Mouse (Mus musculus) left cerebral cortex, adult 2 months (tissue): Measurements from ENCODE around the gene Cd19. TPM values are rescaled to one million over a fixed set of nuclear protein-coding genes. Genes with fewer than 3 reads are reported as not detected.

Experiments used
- DNase-seq, 2 experiments: peaks; one replicate each; pipeline ENCODE4 v3.0.0; 2021 to 2022; ENCODE audit warnings: low spot score in 2 of 2, mixed read lengths in 1 of 2; ENCODE audit errors: extremely low spot score in 1 of 2
- H3K27ac ChIP-seq: fragments of 200-600 bp; 2 replicates; pipeline ENCODE4 v1.8.1; 2022
- H3K4me3 ChIP-seq: fragments of 200-600 bp; 2 replicates; pipeline ENCODE4 v1.8.1; 2022
- CTCF ChIP-seq: fragments of 200-600 bp; IDR thresholded peaks from 2 replicates; pipeline ENCODE4 v1.8.1; 2022; ENCODE audit warnings: antibody characterized with exemption, mild to moderate bottlenecking, moderate library complexity
- intact Hi-C: fragments of 180-260 bp; cut with DNase I; formaldehyde crosslinking; loops from one replicate; pipeline ENCODE4 v1.15.1; 2025
- long read RNA-seq, 2 experiments: library from polyadenylated mRNA; stranded (forward); transcript quantifications; one replicate each; pipeline ENCODE4 v2.0.0; 2021; ENCODE audit warnings: borderline mapping rate in 2 of 2
- total RNA-seq, 2 experiments: library from RNA; stranded (reverse); gene quantifications; 2 replicates each; pipeline ENCODE4 v1.2.3; 2021

Cd19 gene
- not detected for total RNA-seq
- long read RNA-seq, experiment 1, partial matches to known transcripts: 0 of 1 reads
- long read RNA-seq, experiment 1, other reads (novel, unspliced or antisense): 1 of 1 reads
- long read RNA-seq, experiment 2: 0 reads

DNA sequence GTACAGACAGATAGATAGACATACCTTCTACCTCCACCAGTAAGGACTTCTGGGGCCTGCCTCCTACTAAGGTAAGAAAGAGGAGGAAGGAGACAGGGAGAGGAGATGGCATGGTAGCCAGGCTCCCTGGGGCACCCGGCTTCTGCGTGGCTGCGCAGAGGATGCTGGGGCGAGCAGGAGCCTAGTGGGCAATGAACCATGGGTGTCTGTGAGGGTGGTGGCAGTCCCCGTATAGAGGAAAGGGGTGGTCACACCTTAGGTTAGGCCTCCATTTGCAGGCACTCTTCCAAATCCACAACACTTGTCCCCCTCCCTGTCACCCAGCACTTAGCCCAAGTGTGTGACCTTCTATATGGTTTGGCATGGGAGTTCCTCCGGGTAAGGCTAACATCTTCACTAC, at the start of gene Cd19:
Cd19 (minus strand) TSS at position 165 of the 400 bp plus-strand sequence.
- DNase-seq: no peak
- intact Hi-C loops: no loop called here
- Histone ChIP-seq H3K4me3 (no peak within 1 kb of the TSS), H3K27ac (no peak within 1 kb of the TSS)
- no peak for TF ChIP-seq CTCF

GRCm38 (mm10) chr7:126464121-126464520, 49.4 kb upstream of the Cd19 start:
- H3K27ac ChIP-seq: no peak overlapping the region

GRCm38 (mm10) chr7:126463547-126463946, 48.9 kb upstream of the Cd19 start:
- intact Hi-C loops: no loop called here
- no peak overlapping the region for H3K27ac ChIP-seq
- no peak for TF ChIP-seq CTCF
- no peak overlapping the region for H3K4me3 ChIP-seq
- DNase-seq: no peak

More at GRCm38 (mm10) chr7:126464121-126464520, 49.4 kb upstream of the Cd19 start:
- intact Hi-C loops: no loop called here
- DNase-seq: no peak
- no peak overlapping the region for H3K4me3 ChIP-seq
- no peak for TF ChIP-seq CTCF

GRCm38 (mm10) chr7:126463004-126463403, 48.3 kb upstream of the Cd19 start, which contains the start of gene Atp2a1:
Atp2a1 (minus strand) TSS chr7:126463108.
- TF ChIP-seq CTCF: no peak
- intact Hi-C loops: no loop called here
- Histone ChIP-seq H3K27ac (no peak within 1 kb of the TSS), H3K4me3 (no peak within 1 kb of the TSS)
- no peak for DNase-seq

DNA sequence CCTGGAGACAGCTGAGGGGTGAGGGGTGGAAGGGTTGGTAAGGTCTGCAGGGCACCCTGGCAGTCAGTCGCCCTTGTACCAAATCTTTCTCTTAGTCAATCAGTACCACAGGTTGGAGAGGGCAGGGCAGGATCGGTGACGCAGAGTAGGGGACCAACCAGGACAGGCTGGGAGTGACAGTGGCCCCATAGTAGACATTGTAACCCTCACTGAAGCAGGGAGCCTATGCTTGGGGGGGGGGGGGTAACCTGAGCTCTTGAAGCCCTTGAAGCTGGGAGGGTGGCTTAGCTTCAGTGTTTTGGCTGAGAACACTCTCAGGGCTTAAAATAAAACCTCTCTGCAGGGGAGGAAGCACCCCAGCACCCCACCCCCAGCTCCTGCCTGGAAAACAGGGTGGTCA, 46.9 kb upstream of the Cd19 start:
- H3K4me3 ChIP-seq: no peak overlapping the region
- no peak for TF ChIP-seq CTCF
- DNase-seq: no peak
- intact Hi-C loops: no loop called here
- no peak overlapping the region for H3K27ac ChIP-seq

- no peak for TF ChIP-seq CTCF
Observed at GRCm38 (mm10) chr7:126460623-126461399, 46.1 kb upstream of the Cd19 start.

GRCm38 (mm10) chr7:126458844-126459618, 44.3 kb upstream of the Cd19 start:
- TF ChIP-seq CTCF: no peak
- DNase-seq: no peak
- Histone ChIP-seq H3K27ac (no peak overlapping the region), H3K4me3 (no peak overlapping the region)
- intact Hi-C loops: loop anchor here (5.0 kb wide), 1 partner anchor 127 kb away; no protein-coding TSS in a partner anchor

More at GRCm38 (mm10) chr7:126460623-126461399, 46.1 kb upstream of the Cd19 start:
- Histone ChIP-seq H3K4me3 (no peak overlapping the region), H3K27ac (no peak overlapping the region)
- no peak for DNase-seq
- intact Hi-C loops: no loop called here

GRCm38 (mm10) chr7:126458225-126458624, 43.5 kb upstream of the Cd19 start:
- Histone ChIP-seq H3K27ac (no peak overlapping the region), H3K4me3 (no peak overlapping the region)
- intact Hi-C loops: loop anchor here (5.0 kb wide), 1 partner anchor 126 kb away; no protein-coding TSS in a partner anchor
- DNase-seq: no peak
- TF ChIP-seq CTCF: no peak

GRCm38 (mm10) chr7:126456382-126457266, 41.9 kb upstream of the Cd19 start:
- TF ChIP-seq CTCF: no peak
- DNase-seq: no peak
- Histone ChIP-seq H3K27ac (no peak overlapping the region), H3K4me3 (no peak overlapping the region)
- intact Hi-C loops: loop anchor here (5.0 kb wide), 1 partner anchor 124 kb away; no protein-coding TSS in a partner anchor

DNA sequence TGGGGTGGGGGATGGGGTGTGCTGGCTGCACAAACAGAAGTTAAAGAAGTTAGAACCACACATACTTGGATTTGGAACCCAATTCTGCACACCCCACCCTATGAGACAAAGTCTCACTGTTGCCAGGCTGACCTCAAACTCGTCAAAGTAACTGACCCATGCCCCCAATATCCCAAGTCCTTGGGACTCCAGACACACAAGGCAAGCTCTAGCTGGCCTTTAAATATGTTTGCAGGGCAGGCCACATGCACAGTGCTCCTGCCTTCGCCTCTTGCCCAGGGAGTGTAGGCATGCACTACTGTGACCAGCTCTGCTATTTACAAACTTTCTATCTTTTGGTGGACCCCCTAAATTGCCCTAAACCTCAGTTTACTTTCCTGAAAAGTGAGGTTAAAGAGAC, 40.6 kb upstream of the Cd19 start:
- no peak overlapping the region for H3K27ac ChIP-seq
- no peak overlapping the region for H3K4me3 ChIP-seq
- no peak for TF ChIP-seq CTCF
- no peak for DNase-seq
- intact Hi-C loops: loop anchor here (5.0 kb wide), 1 partner anchor 123 kb away; no protein-coding TSS in a partner anchor

DNA sequence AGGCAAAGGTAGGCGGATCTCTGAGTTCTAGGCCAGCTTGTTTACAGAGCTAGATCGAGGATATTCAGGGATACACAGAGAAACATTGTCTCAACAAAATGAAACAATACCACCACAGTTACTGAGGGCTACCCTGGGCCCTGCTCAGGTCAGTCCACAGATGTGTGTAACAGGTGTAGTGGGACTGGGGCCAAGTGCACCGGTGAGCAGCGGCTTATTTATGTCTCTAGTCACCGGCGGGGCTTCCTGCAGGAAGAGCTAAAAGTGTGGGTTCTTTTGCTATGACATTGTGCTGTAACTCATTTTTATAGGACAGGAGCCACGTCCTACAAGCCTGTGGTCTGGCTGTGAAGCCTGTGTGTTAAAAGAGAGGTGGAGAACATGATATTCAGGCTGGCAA, 39.2 kb upstream of the Cd19 start:
- intact Hi-C loops: no loop called here
- DNase-seq: no peak
- Histone ChIP-seq H3K4me3 (no peak overlapping the region), H3K27ac (no peak overlapping the region)
- no peak for TF ChIP-seq CTCF
